Mouse (Mus musculus): ENCODE measurements around the gene Chpf. TPM values are rescaled to one million over a fixed set of nuclear protein-coding genes. Genes with fewer than 3 reads are reported as not detected.
A peak's percentile ranks its signal among the peaks of the same experiment; 100 is the strongest.

Gene Chpf
- 39.7 and 44.2 TPM in 2 replicates for polyA plus RNA-seq (2014; fragmentation: Nextera tagmentation; extraction: Ambion mirVana)

DNA sequence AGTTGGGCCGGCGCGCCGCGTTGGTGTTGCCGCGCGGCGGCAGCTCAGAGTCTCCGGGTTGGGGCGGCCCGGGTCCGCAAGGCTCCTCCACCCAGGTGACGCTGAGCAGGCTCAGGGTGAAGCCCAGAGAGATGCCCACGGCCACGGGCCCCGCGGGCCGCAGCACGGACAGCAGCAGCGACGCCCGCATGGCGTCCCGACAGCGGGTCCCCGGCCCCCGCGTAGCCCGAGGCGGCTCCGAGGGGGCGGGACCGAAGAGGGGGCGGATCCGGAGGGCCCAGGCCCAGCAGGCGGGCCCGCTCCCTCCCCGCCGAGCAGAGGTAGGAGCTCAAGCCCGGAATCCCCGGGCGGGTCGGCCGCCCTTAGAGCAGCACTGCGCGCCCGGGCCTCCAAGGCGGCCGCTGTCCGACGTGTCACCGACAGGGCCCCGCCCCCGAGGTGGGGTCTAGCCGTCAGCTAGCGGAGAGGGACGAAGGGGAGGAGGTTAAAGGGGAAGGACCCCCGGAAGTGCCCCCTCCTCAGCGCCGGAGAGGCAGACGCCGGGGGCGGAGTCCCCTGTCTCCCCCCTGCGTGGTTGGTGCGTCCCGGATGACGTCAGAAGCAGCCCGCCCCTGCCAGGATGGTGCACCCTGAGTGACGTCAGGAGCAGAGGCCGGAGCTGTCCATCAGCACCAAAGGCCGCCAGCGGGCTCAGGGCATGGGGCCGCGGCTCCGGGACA lies at the start of gene Chpf, which contains the start of gene Tmem198:
TSS of gene Chpf (minus strand) at position 392 of the 719 bp plus-strand sequence.
TSS of gene Tmem198 (plus strand) at position 617 of the 719 bp plus-strand sequence.
- no peaks in the 10 kb centered on the region for H3K9me3 ChIP-seq (ENCODE audit: control insufficient read depth, low read length)
- DNase-seq: peak; percentile 99
- H3K9ac ChIP-seq (replicated peaks; ENCODE audit: low read length): peak within 1 kb of the TSS; percentile 90
- peak within 1 kb of the TSS; percentile 86 for H3K4me2 ChIP-seq (ENCODE audit: low read length)
- H3K4me3 ChIP-seq (replicated peaks; ENCODE audit: low read depth, low read length): peak within 1 kb of the TSS; percentile 87
- no peaks in the 10 kb centered on the region for H3K27me3 ChIP-seq (ENCODE audit: control insufficient read depth, insufficient read depth, low read length)
- peaks cover 47% of the 10 kb centered on the region for H3K36me3 ChIP-seq (ENCODE audit: control insufficient read depth, insufficient read depth, low read length)
- ATAC-seq (ENCODE audit: low FRiP score, low TSS enrichment): peak; percentile 92
- H3K4me1 ChIP-seq (ENCODE audit: control insufficient read depth, insufficient read depth, low read length): peaks cover 32% of the 10 kb centered on the region
- WGBS: under 1% methylated on average over 71 of the region's 76 CpGs
- H3K27ac ChIP-seq (replicated peaks; ENCODE audit: low read depth, low read length): peak within 1 kb of the TSS; percentile 89

DNA sequence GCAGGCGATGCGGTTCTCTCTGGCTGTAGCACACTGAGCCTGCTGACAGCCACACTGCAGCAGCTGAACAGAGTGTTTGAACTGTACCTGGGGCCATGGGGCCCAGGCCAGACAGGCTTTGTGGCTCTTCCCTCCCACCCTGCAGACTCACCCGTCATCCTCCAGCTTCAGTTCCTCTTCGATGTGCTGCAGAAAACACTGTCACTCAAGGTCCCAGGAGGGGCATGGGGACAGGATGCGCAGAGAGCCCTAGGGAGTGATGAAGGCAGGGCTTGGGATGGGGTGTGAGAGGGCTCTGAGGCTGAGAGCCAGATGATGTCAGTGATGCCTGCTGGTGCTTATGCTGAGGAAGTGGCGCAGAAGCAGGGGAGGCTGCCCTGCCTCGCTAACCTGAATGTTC lies 45.6 kb upstream of the Chpf start:
- 91% methylated on average over 7 of the region's 7 CpGs for WGBS
- Histone ChIP-seq H3K36me3 (ENCODE audit: control insufficient read depth, insufficient read depth, low read length) (peaks cover 45% of the 10 kb centered on the region), H3K9ac (replicated peaks; ENCODE audit: low read length) (no peak overlapping the region), H3K27ac (replicated peaks; ENCODE audit: low read depth, low read length) (no peak overlapping the region), H3K4me3 (replicated peaks; ENCODE audit: low read depth, low read length) (no peak overlapping the region), H3K4me1 (ENCODE audit: control insufficient read depth, insufficient read depth, low read length) (peaks cover 3% of the 10 kb centered on the region; the same call in 1 of the 2 replicates), H3K27me3 (ENCODE audit: control insufficient read depth, insufficient read depth, low read length) (no peaks in the 10 kb centered on the region), H3K4me2 (ENCODE audit: low read length) (no peak overlapping the region), H3K9me3 (ENCODE audit: control insufficient read depth, low read length) (no peaks in the 10 kb centered on the region)
- no peak for DNase-seq
- no peak for ATAC-seq (ENCODE audit: low FRiP score, low TSS enrichment)

DNA sequence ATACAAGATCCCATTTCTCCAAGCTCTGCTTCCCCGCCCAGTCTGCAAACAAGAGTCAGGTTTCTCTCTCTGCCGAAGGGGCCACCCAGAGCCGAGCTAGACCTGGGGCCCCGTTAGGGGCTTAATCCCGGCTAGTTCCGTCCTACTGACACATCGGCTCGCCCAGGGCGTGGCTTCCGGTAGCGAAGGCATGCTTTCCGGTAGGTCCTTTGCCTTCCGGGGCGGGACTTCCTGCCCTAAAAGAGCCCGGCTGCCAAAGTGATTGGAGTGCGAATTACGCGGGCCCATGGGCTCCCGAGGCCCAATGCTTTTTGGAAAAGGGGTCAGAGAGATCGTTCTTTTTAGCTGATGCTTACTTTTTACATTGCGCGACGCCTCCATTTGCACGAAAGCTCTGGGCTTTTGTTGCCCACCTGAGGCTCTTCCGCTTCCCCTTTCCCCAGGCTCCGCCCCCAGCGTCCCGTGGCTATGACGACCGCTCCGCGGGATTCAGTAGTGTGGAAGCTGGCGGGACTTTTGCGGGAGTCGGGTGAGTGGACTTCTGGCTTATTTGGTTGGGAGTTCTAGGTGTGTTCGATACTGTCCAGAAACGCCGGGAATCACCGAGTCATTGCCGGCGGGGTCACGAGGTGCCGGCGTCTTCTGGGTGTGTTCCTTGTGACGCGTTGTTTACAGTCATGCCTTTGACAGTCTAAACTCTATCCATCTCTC lies 42.4 kb upstream of the Chpf start, which contains the start of gene Stk11ip:
TSS of gene Stk11ip (plus strand) at position 209 of the 711 bp plus-strand sequence.
- H3K4me3 ChIP-seq (replicated peaks; ENCODE audit: low read depth, low read length): peak within 1 kb of the TSS; percentile 49
- peak; percentile 97 for DNase-seq
- H3K27ac ChIP-seq (replicated peaks; ENCODE audit: low read depth, low read length): peak within 1 kb of the TSS; percentile 81
- WGBS: under 1% methylated on average over 46 of the region's 46 CpGs
- peak within 1 kb of the TSS; percentile 48; the same call in 1 of the 2 replicates for H3K9ac ChIP-seq (replicated peaks; ENCODE audit: low read length)
- peaks cover 14% of the 10 kb centered on the region for H3K36me3 ChIP-seq (ENCODE audit: control insufficient read depth, insufficient read depth, low read length)
- H3K9me3 ChIP-seq (ENCODE audit: control insufficient read depth, low read length): no peaks in the 10 kb centered on the region
- H3K27me3 ChIP-seq (ENCODE audit: control insufficient read depth, insufficient read depth, low read length): no peaks in the 10 kb centered on the region
- peaks cover 3% of the 10 kb centered on the region; the same call in 1 of the 2 replicates for H3K4me1 ChIP-seq (ENCODE audit: control insufficient read depth, insufficient read depth, low read length)
- H3K4me2 ChIP-seq (ENCODE audit: low read length): peak within 1 kb of the TSS; percentile 78
- ATAC-seq (ENCODE audit: low FRiP score, low TSS enrichment): peak; percentile 92

DNA sequence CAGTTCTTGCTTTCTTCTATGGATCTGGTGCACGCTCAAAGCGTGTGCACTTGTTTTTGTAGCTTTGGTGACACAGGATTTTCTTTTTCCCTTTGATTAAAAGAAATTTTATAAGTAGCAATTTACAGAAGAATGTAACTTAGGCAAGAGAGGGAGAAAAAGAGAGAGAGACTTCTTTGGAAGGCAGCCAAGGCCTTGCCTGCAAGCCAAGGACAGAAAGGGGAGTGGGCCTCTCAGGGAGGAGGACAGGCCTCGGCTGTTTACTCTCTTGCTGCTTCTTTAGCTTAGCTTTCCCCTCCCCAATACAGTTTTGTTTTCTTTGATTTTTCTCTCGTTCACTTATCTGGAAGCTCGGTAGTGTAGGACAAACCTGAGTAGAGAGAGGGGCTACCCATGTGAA lies 40.5 kb upstream of the Chpf start:
- Histone ChIP-seq H3K36me3 (ENCODE audit: control insufficient read depth, insufficient read depth, low read length) (no peaks in the 10 kb centered on the region), H3K4me1 (ENCODE audit: control insufficient read depth, insufficient read depth, low read length) (peaks cover 3% of the 10 kb centered on the region; the same call in 1 of the 2 replicates), H3K27ac (replicated peaks; ENCODE audit: low read depth, low read length) (no peak overlapping the region; the same call in 1 of the 2 replicates), H3K9ac (replicated peaks; ENCODE audit: low read length) (no peak overlapping the region), H3K4me3 (replicated peaks; ENCODE audit: low read depth, low read length) (no peak overlapping the region), H3K27me3 (ENCODE audit: control insufficient read depth, insufficient read depth, low read length) (no peaks in the 10 kb centered on the region), H3K9me3 (ENCODE audit: control insufficient read depth, low read length) (no peaks in the 10 kb centered on the region), H3K4me2 (ENCODE audit: low read length) (no peak overlapping the region)
- 77% methylated on average over 5 of the region's 5 CpGs for WGBS
- ATAC-seq (ENCODE audit: low FRiP score, low TSS enrichment) (no peak), DNase-seq (peak; percentile 18)

DNA sequence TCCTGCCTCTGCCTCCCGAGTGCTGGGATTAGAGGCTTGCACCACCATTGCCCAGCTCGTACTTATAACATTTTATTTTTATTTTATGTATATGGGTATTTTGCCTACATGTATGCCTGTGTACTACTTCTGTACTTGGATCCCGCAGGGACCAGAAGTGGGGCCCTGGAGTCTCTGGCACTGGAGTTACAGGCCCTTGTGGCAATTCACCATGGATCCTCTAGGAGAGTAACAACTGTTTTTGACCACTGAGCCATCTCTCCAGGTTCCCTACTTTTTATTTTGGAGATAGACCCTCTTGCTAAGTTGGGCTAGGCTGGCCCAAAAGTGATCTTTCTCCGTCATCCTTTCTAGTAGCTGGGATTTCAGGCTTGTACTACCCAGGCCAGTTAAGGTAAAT lies 39.3 kb upstream of the Chpf start:
- H3K36me3 ChIP-seq (ENCODE audit: control insufficient read depth, insufficient read depth, low read length): no peaks in the 10 kb centered on the region
- no peak overlapping the region for H3K4me2 ChIP-seq (ENCODE audit: low read length)
- no peaks in the 10 kb centered on the region for H3K9me3 ChIP-seq (ENCODE audit: control insufficient read depth, low read length)
- 93% methylated on average over 4 of the region's 4 CpGs for WGBS
- H3K4me1 ChIP-seq (ENCODE audit: control insufficient read depth, insufficient read depth, low read length): peaks cover 3% of the 10 kb centered on the region; the same call in 1 of the 2 replicates
- H3K27me3 ChIP-seq (ENCODE audit: control insufficient read depth, insufficient read depth, low read length): no peaks in the 10 kb centered on the region
- DNase-seq: no peak
- no peak for ATAC-seq (ENCODE audit: low FRiP score, low TSS enrichment)
- H3K4me3 ChIP-seq (replicated peaks; ENCODE audit: low read depth, low read length): no peak overlapping the region
- no peak overlapping the region for H3K9ac ChIP-seq (replicated peaks; ENCODE audit: low read length)
- H3K27ac ChIP-seq (replicated peaks; ENCODE audit: low read depth, low read length): no peak overlapping the region

DNA sequence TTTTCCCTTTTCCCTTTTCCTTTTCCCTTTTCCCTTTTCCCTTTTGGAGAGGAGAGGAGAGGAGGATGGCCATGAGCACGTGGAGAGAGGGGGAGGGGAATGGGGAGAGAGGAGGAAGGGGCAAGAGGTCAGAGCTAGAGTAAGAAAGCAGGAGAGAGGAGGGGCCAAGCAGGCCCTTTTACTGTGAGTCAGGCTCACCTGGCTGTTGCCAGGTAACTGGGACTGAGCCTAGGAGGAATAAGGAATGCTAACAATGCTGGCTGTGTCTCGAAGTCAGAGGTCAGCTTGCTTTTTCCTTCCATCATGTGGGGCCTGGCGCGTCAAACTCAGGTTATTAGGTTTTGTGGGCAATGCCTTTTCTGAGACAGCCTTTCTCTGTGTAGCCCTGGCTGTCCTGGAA lies 38.9 kb upstream of the Chpf start:
- Histone ChIP-seq H3K27ac (replicated peaks; ENCODE audit: low read depth, low read length) (no peak overlapping the region), H3K9me3 (ENCODE audit: control insufficient read depth, low read length) (no peaks in the 10 kb centered on the region), H3K4me3 (replicated peaks; ENCODE audit: low read depth, low read length) (no peak overlapping the region), H3K27me3 (ENCODE audit: control insufficient read depth, insufficient read depth, low read length) (no peaks in the 10 kb centered on the region), H3K4me1 (ENCODE audit: control insufficient read depth, insufficient read depth, low read length) (peaks cover 3% of the 10 kb centered on the region; the same call in 1 of the 2 replicates), H3K9ac (replicated peaks; ENCODE audit: low read length) (no peak overlapping the region), H3K36me3 (ENCODE audit: control insufficient read depth, insufficient read depth, low read length) (no peaks in the 10 kb centered on the region), H3K4me2 (ENCODE audit: low read length) (no peak overlapping the region)
- DNase-seq: no peak
- no peak for ATAC-seq (ENCODE audit: low FRiP score, low TSS enrichment)
- WGBS: 50% methylated on average over 4 of the region's 4 CpGs

DNA sequence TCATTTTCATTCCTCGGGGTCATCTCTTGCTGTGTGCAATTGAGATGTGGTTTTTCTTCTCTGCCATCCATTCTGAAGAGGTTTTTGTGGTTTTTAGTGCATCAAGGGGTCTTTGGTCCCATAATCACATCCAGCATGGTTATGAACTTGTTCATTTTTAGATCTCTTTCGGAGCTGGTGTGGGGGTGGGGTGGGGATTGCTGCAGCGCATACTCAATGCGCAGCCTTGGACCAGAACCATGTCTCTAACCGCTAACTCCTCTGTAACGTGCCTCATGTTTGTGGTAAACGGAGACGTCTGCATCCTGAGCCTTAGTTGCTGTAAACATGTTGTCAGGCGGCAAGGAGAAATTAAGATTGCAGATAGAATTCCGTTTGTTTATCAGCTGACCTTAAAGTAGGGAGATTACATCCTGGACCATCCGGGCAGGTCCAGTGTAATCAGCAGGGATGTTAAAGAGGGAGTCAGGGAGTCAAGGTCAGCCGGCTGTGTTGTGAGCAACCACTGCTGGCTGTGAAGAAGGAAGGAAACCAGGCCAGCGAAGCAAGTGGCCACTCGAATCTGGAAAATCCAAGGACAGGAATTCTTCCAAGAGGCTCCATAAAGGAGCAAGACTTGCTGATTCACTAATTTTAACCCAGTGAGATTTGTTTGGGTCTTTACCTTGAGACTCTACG lies 37.7 kb upstream of the Chpf start:
- ATAC-seq (ENCODE audit: low FRiP score, low TSS enrichment) (no peak), DNase-seq (no peak)
- no peaks in the 10 kb centered on the region for H3K27me3 ChIP-seq (ENCODE audit: control insufficient read depth, insufficient read depth, low read length)
- no peaks in the 10 kb centered on the region for H3K9me3 ChIP-seq (ENCODE audit: control insufficient read depth, low read length)
- no peak overlapping the region for H3K4me2 ChIP-seq (ENCODE audit: low read length)
- no peaks in the 10 kb centered on the region for H3K36me3 ChIP-seq (ENCODE audit: control insufficient read depth, insufficient read depth, low read length)
- H3K4me1 ChIP-seq (ENCODE audit: control insufficient read depth, insufficient read depth, low read length): no peaks in the 10 kb centered on the region
- H3K27ac ChIP-seq (replicated peaks; ENCODE audit: low read depth, low read length): no peak overlapping the region
- no peak overlapping the region for H3K4me3 ChIP-seq (replicated peaks; ENCODE audit: low read depth, low read length)
- 81% methylated on average over 15 of the region's 15 CpGs for WGBS
- H3K9ac ChIP-seq (replicated peaks; ENCODE audit: low read length): no peak overlapping the region

DNA sequence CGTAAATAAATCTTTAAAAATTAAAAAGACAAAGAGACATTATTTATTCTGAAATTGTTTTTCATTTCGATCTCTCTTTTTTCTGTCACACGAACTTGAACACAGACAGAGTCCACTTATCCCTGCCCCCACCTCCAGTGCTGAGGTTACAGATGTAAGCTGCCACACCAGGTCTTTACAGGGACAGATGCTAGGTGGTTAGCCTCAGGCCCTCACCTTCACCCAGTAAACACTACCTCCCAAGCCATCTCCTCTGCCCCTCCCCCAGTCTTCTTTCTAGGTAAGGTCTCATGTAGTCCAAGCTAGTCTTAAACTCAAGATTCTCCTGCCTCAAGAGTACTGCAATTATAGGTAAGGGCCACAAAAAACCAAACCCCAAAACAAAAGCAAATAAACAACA lies 33.4 kb upstream of the Chpf start:
- DNase-seq: no peak
- H3K27ac ChIP-seq (replicated peaks; ENCODE audit: low read depth, low read length): no peak overlapping the region
- WGBS: 92% methylated on average over 3 of the region's 3 CpGs

More for the DNA sequence above, 33.4 kb upstream of the Chpf start:
- H3K4me1 ChIP-seq (ENCODE audit: control insufficient read depth, insufficient read depth, low read length): no peaks in the 10 kb centered on the region
- no peaks in the 10 kb centered on the region for H3K27me3 ChIP-seq (ENCODE audit: control insufficient read depth, insufficient read depth, low read length)
- no peak overlapping the region for H3K4me2 ChIP-seq (ENCODE audit: low read length)
- ATAC-seq (ENCODE audit: low FRiP score, low TSS enrichment): no peak
- no peak overlapping the region for H3K4me3 ChIP-seq (replicated peaks; ENCODE audit: low read depth, low read length)
- no peaks in the 10 kb centered on the region for H3K36me3 ChIP-seq (ENCODE audit: control insufficient read depth, insufficient read depth, low read length)
- no peaks in the 10 kb centered on the region for H3K9me3 ChIP-seq (ENCODE audit: control insufficient read depth, low read length)
- no peak overlapping the region for H3K9ac ChIP-seq (replicated peaks; ENCODE audit: low read length)
